Mouse (Mus musculus) kidney, embryonic 15.5 days (tissue): Measurements from ENCODE around the gene Lamc1. TPM values are rescaled to one million over a fixed set of nuclear protein-coding genes. Genes with fewer than 3 reads are reported as not detected.
"Not testable (repeated sequence)": the region's sequence is repeated elsewhere in the genome, so short reads cannot be mapped to it uniquely, and the experiment has no call there.

Source experiments
- ATAC-seq: fragments of 200-750 bp; cut with Nextera tagmentation; replicated peaks from 2 replicates; pipeline ENCODE4 v1.8.0; 2017; ENCODE audit warnings: moderate TSS enrichment; ENCODE audit not compliant: low FRiP score
- H3K27ac ChIP-seq: fragments of 300-500 bp; sonication (generic); 2 replicates; pipeline ENCODE4 v1.5.1; 2015; ENCODE audit warnings: mild to moderate bottlenecking, inconsistent platforms
- H3K27me3 ChIP-seq: fragments of 300-500 bp; sonication (generic); 2 replicates; pipeline ENCODE4 v1.6.1; 2015; ENCODE audit warnings: inconsistent platforms
- H3K36me3 ChIP-seq: fragments of 300-500 bp; sonication (generic); 2 replicates; pipeline ENCODE4 v1.6.1; 2015; ENCODE audit warnings: inconsistent platforms
- H3K4me1 ChIP-seq: fragments of 300-500 bp; sonication (generic); 2 replicates; pipeline ENCODE4 v1.6.1; 2015; ENCODE audit warnings: inconsistent platforms
- H3K4me2 ChIP-seq: fragments of 300-500 bp; sonication (generic); 2 replicates; pipeline ENCODE4 v1.6.1; 2015; ENCODE audit warnings: moderate library complexity, mild to moderate bottlenecking, inconsistent platforms
- H3K4me3 ChIP-seq: fragments of 300-500 bp; sonication (generic); replicated peaks from 2 replicates; pipeline ENCODE4 v1.5.1; 2015; ENCODE audit warnings: mild to moderate bottlenecking, inconsistent platforms
- H3K9ac ChIP-seq: fragments of 300-500 bp; sonication (generic); 2 replicates; pipeline ENCODE4 v1.6.1; 2015; ENCODE audit warnings: mild to moderate bottlenecking, inconsistent platforms
- H3K9me3 ChIP-seq: fragments of 300-500 bp; sonication (generic); replicated peaks from 2 replicates; pipeline ENCODE4 v1.6.1; 2016; ENCODE audit warnings: inconsistent platforms
- WGBS: fragments of 180-500 bp; shearing (Covaris S2); methylation state at CpG from one replicate; pipeline ENCODE4 v1.1.7; 2015; ENCODE audit warnings: mixed read lengths; 5-methylcytosine and 5-hydroxymethylcytosine counted together
- polyA plus RNA-seq: library from polyadenylated mRNA; unstranded; fragments of >200 nt; fragmentation: Nextera tagmentation; extraction: Ambion mirVana; gene quantifications from 2 replicates; pipeline ENCODE4 v1.2.1, GENCODE M21; 2015

Gene Lamc1
- polyA plus RNA-seq, 1 experiment from 2014 or later: 101 TPM

GRCm38 (mm10) chr1:153354466-153354865 lies 21.9 kb upstream of the Lamc1 start:
- no peaks in the 10 kb centered on the region for H3K4me1 ChIP-seq
- H3K4me2 ChIP-seq: no peak overlapping the region
- 0 out of 2 replicates have a peak overlapping the region, but pooled peaks have one; percentile 42 for H3K27ac ChIP-seq
- no peaks in the 10 kb centered on the region for H3K9me3 ChIP-seq
- H3K27me3 ChIP-seq: no peaks in the 10 kb centered on the region
- no peaks in the 10 kb centered on the region for H3K36me3 ChIP-seq
- WGBS: 39% methylated on average over 2 of the region's 2 CpGs
- ATAC-seq: no peak
- no peak overlapping the region for H3K9ac ChIP-seq
- no peak overlapping the region for H3K4me3 ChIP-seq

DNA sequence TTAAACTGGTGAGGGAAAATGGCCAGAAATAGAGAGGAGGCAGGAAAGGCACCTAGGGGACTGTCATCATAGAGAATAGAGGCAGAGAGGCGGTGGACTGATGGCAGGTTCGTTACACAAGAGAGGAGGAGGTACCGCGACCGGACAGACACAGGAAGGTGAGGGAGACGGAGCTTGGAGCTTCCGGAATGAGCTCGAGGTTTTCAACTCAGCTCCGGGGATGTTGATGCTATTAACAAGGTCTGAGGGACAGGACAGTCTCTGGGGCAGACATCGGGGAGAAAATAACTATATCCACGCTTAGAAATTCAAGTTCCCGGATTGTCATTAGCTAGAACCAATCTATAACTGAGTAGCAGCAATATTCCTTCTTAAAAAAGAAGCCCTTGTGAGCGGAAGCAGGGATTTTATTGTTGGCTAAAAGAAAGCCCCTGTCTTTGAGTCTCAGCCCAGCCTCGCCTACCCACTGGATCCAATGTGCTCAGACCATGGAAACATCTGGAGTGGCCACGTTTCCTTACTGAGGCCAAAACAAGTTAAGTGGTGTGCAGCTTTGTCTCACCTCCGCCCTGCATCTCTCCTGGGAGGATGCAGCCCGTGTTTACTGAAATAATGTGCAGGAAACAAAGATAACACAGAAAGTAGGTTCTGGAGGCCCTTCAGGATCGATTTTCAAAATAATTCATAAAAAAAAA lies 21.3 kb upstream of the Lamc1 start:
- Histone ChIP-seq H3K36me3 (no peaks in the 10 kb centered on the region), H3K4me2 (no peak overlapping the region), H3K9me3 (no peaks in the 10 kb centered on the region), H3K27me3 (no peaks in the 10 kb centered on the region), H3K9ac (no peak overlapping the region), H3K4me1 (no peaks in the 10 kb centered on the region), H3K4me3 (no peak overlapping the region), H3K27ac (peak overlapping the region; percentile 14)
- 64% methylated on average over 18 of the region's 18 CpGs for WGBS
- ATAC-seq: no peak

DNA sequence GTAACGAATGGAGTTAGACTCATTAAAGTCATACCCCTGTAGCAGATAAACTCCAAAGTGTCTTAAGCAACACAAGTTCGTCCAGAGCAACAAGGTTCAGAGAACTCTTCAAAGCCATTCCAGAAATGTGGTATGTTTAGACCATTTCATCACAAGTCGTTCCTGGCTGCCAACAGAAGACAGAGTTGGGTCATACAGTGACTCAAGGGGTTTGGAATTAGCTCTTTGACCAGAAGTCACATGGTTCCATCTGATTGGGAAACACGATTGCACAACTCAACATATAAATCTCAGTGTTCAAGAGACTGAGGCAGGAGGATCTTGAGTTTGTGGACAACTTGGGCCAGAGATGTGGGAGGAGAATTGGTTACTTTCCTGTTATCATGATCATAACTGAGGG lies 18.4 kb upstream of the Lamc1 start:
- 79% methylated on average over 4 of the region's 4 CpGs for WGBS
- peaks cover 6% of the 10 kb centered on the region; the same call in 1 of the 2 replicates for H3K4me1 ChIP-seq
- H3K27me3 ChIP-seq: no peaks in the 10 kb centered on the region

GRCm38 (mm10) chr1:153347726-153348125 lies 15.1 kb upstream of the Lamc1 start:
- H3K9me3 ChIP-seq: no peaks in the 10 kb centered on the region
- ATAC-seq: no peak
- H3K4me3 ChIP-seq: no peak overlapping the region
- no peaks in the 10 kb centered on the region for H3K27me3 ChIP-seq
- H3K36me3 ChIP-seq: no peaks in the 10 kb centered on the region
- peaks cover 6% of the 10 kb centered on the region; the same call in 1 of the 2 replicates for H3K4me1 ChIP-seq
- H3K9ac ChIP-seq: no peak overlapping the region
- no peak overlapping the region for H3K4me2 ChIP-seq
- WGBS: 46% methylated on average over 3 of the region's 3 CpGs
- H3K27ac ChIP-seq: no peak overlapping the region

More for the DNA sequence above, 18.4 kb upstream of the Lamc1 start:
- Histone ChIP-seq H3K9me3 (no peaks in the 10 kb centered on the region), H3K4me2 (no peak overlapping the region), H3K36me3 (no peaks in the 10 kb centered on the region), H3K4me3 (no peak overlapping the region), H3K9ac (no peak overlapping the region), H3K27ac (no peak overlapping the region)
- no peak for ATAC-seq

DNA sequence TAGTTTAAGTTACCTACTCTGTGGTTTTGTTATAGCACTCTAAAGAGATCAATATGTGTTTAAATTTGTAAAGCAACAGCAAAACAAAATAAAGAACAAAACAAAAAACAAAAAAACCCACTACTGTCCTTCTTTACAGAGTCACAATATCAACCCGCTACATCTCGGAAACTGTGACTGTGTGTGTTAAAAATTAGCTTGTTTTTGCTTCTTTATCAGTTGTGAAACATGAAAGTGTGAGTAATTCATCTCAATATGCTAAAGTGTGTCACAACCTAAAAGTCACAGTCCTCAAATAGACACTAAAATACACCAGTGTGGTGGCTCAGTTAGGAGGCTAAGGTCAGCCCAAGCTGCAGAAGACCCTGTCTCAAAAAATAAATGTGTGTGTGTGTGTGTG lies 14.5 kb upstream of the Lamc1 start:
- Histone ChIP-seq H3K9me3 (no peaks in the 10 kb centered on the region), H3K36me3 (no peaks in the 10 kb centered on the region), H3K4me1 (peaks cover 6% of the 10 kb centered on the region; the same call in 1 of the 2 replicates), H3K27me3 (no peaks in the 10 kb centered on the region), H3K9ac (no peak overlapping the region), H3K27ac (peak overlapping the region; percentile 88; the same call in 1 of the 2 replicates), H3K4me2 (no peak overlapping the region), H3K4me3 (no peak overlapping the region)
- WGBS: 91% methylated on average over 2 of the region's 2 CpGs
- no peak for ATAC-seq

- H3K4me2 ChIP-seq: peak overlapping the region; percentile 55
- H3K36me3 ChIP-seq: no peaks in the 10 kb centered on the region
- H3K4me3 ChIP-seq: peak overlapping the region; percentile 39
- peak; percentile 88 for ATAC-seq
- H3K9me3 ChIP-seq: no peaks in the 10 kb centered on the region
- WGBS: 39% methylated on average over 16 of the region's 16 CpGs
- H3K27me3 ChIP-seq: no peaks in the 10 kb centered on the region
- peaks cover 6% of the 10 kb centered on the region; the same call in 1 of the 2 replicates for H3K4me1 ChIP-seq
- H3K9ac ChIP-seq: no peak overlapping the region
- H3K27ac ChIP-seq: peak overlapping the region; percentile 88
These were observed 13.2 kb upstream of the Lamc1 start for GRCm38 (mm10) chr1:153345699-153346291.

GRCm38 (mm10) chr1:153345002-153345401 lies 12.4 kb upstream of the Lamc1 start:
- Histone ChIP-seq H3K4me3 (no peak overlapping the region), H3K9ac (no peak overlapping the region), H3K9me3 (no peaks in the 10 kb centered on the region), H3K4me2 (no peak overlapping the region), H3K36me3 (no peaks in the 10 kb centered on the region), H3K4me1 (peaks cover 6% of the 10 kb centered on the region; the same call in 1 of the 2 replicates), H3K27ac (no peak overlapping the region), H3K27me3 (no peaks in the 10 kb centered on the region)
- no peak for ATAC-seq
- WGBS: 84% methylated on average over 2 of the region's 2 CpGs

- H3K4me1 ChIP-seq: not testable (repeated sequence)
- 95% methylated on average over 10 of the region's 10 CpGs for WGBS
These were observed 2.9 kb upstream of the Lamc1 start for GRCm38 (mm10) chr1:153335451-153335850.

GRCm38 (mm10) chr1:153333296-153334121 lies 923 bp upstream of the Lamc1 start:
- H3K36me3 ChIP-seq: no peaks in the 10 kb centered on the region
- peak overlapping the region; percentile 98 for H3K9ac ChIP-seq
- H3K27ac ChIP-seq: peak overlapping the region; percentile 97
- peaks cover 28% of the 10 kb centered on the region for H3K4me1 ChIP-seq
- peak overlapping the region; percentile 92 for H3K4me2 ChIP-seq
- WGBS: 5% methylated on average over 22 of the region's 22 CpGs
- H3K27me3 ChIP-seq: no peaks in the 10 kb centered on the region
- H3K4me3 ChIP-seq: peak overlapping the region; percentile 100
- peak; percentile 64 for ATAC-seq
- H3K9me3 ChIP-seq: no peaks in the 10 kb centered on the region

More at GRCm38 (mm10) chr1:153335451-153335850, 2.9 kb upstream of the Lamc1 start:
- not testable (repeated sequence) for H3K9ac ChIP-seq, H3K36me3 ChIP-seq, H3K27ac ChIP-seq, H3K27me3 ChIP-seq, H3K4me3 ChIP-seq, ATAC-seq, H3K4me2 ChIP-seq, H3K9me3 ChIP-seq

GRCm38 (mm10) chr1:153331796-153332443 lies 666 bp downstream of the Lamc1 start:
- no peaks in the 10 kb centered on the region for H3K9me3 ChIP-seq
- peak overlapping the region; percentile 97 for H3K27ac ChIP-seq
- under 1% methylated on average over 42 of the region's 42 CpGs for WGBS
- 0 out of 2 replicates have a peak, but pooled peaks cover 6% of the 10 kb centered on the region for H3K36me3 ChIP-seq
- peaks cover 43% of the 10 kb centered on the region for H3K4me1 ChIP-seq
- peak overlapping the region; percentile 98 for H3K9ac ChIP-seq
- peak; percentile 54 for ATAC-seq
- peak overlapping the region; percentile 100 for H3K4me3 ChIP-seq
- peak overlapping the region; percentile 92 for H3K4me2 ChIP-seq
- H3K27me3 ChIP-seq: no peaks in the 10 kb centered on the region

DNA sequence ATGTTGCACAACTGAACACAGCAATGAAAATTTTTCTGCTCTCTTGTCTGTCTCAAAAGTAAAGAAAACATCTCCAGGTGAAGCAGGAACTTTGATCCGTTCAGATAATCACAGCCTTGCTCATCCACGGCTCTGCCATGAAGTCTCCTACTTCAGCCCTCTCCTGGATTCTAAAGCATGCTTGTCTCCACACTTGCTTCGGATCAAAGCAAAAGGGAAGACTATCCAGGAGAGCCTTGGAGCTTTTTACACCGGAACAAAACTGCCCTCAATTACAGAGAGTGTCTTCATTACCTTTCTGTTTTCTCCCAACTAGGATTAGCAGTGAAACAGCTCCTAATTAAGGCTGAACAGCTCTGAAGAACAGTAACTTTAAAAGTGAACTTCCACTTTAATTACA lies 1.4 kb downstream of the Lamc1 start:
- Histone ChIP-seq H3K36me3 (peaks cover 13% of the 10 kb centered on the region), H3K4me3 (peak overlapping the region; percentile 100), H3K27me3 (no peaks in the 10 kb centered on the region), H3K27ac (peak overlapping the region; percentile 97), H3K4me2 (peak overlapping the region; percentile 92), H3K9me3 (no peaks in the 10 kb centered on the region), H3K9ac (peak overlapping the region; percentile 98), H3K4me1 (peaks cover 47% of the 10 kb centered on the region)
- no peak for ATAC-seq
- WGBS: under 1% methylated on average over 4 of the region's 4 CpGs
